Mouse (Mus musculus) intestine, postnatal 0 days (tissue): Measurements from ENCODE around the gene 4833423E24Rik. TPM values are rescaled to one million over a fixed set of nuclear protein-coding genes. Genes with fewer than 3 reads are reported as not detected.

Experiments
- ATAC-seq: fragments of 200-750 bp; cut with Nextera tagmentation; 2 replicates; pipeline ENCODE4 v1.8.0; 2017; ENCODE audit warnings: mild to moderate bottlenecking, moderate TSS enrichment, moderate library complexity
- H3K27ac ChIP-seq: fragments of 300-500 bp; sonication (generic); 2 replicates; pipeline ENCODE4 v1.5.1; 2014; ENCODE audit warnings: mild to moderate bottlenecking, low read depth, low read length, moderate library complexity
- H3K27me3 ChIP-seq: fragments of 300-500 bp; sonication (generic); replicated peaks from 2 replicates; pipeline ENCODE4 v1.6.1; 2014; ENCODE audit warnings: low read length, mixed read lengths; ENCODE audit not compliant: control insufficient read depth, insufficient read depth
- H3K36me3 ChIP-seq: fragments of 300-500 bp; sonication (generic); 2 replicates; pipeline ENCODE4 v1.6.1; 2014; ENCODE audit warnings: mild to moderate bottlenecking, moderate library complexity; ENCODE audit not compliant: control insufficient read depth, insufficient read depth
- H3K4me1 ChIP-seq: fragments of 300-500 bp; sonication (generic); replicated peaks from 2 replicates; pipeline ENCODE4 v1.6.1; 2014; ENCODE audit warnings: antibody characterized with exemption, low read length, mixed read lengths; ENCODE audit not compliant: control insufficient read depth, insufficient read depth
- H3K4me2 ChIP-seq: fragments of 300-500 bp; sonication (generic); replicated peaks from 2 replicates; pipeline ENCODE4 v1.6.1; 2014; ENCODE audit warnings: low read depth, mild to moderate bottlenecking, moderate library complexity
- H3K4me3 ChIP-seq: fragments of 300-500 bp; sonication (generic); 2 replicates; pipeline ENCODE4 v1.5.1; 2014; ENCODE audit warnings: low read depth, low read length
- H3K9ac ChIP-seq: fragments of 300-500 bp; sonication (generic); 2 replicates; pipeline ENCODE4 v1.6.1; 2014; ENCODE audit warnings: mild to moderate bottlenecking, low read depth, low read length
- H3K9me3 ChIP-seq: fragments of 300-500 bp; sonication (generic); 2 replicates; pipeline ENCODE4 v1.6.1; 2016; ENCODE audit warnings: mixed run types; ENCODE audit not compliant: control insufficient read depth
- CTCF ChIP-seq: sonication (generic); IDR thresholded peaks from 2 replicates; pipeline ENCODE4 v1.5.1; 2016; ENCODE audit warnings: low read depth, mild to moderate bottlenecking, control low read depth, antibody characterized with exemption, moderate library complexity
- WGBS: fragments of 180-500 bp; shearing (Covaris S2); extraction: QIAGEN DNeasy Blood & Tissue Kit; methylation state at CpG from one replicate; pipeline ENCODE4 v1.1.7; 2014; 5-methylcytosine and 5-hydroxymethylcytosine counted together
- polyA plus RNA-seq: library from polyadenylated mRNA; unstranded; fragments of >200 nt; fragmentation: Nextera tagmentation; extraction: Ambion mirVana; gene quantifications from 2 replicates; pipeline ENCODE4 v1.2.1, GENCODE M21; 2015

4833423E24Rik gene
- 0.05 and 0.21 TPM in 2 replicates for polyA plus RNA-seq

- no peak for ATAC-seq
Observed at GRCm38 (mm10) chr2:85518879-85519278, at the start of gene 4833423E24Rik. Gene 4833423E24Rik, minus strand, starts transcription at chr2:85519024.

GRCm38 (mm10) chr2:85561187-85561586 lies 42.4 kb upstream of the 4833423E24Rik start:
- Histone ChIP-seq H3K4me1 (no peaks in the 10 kb centered on the region), H3K27ac (no peak overlapping the region), H3K4me2 (no peak overlapping the region), H3K4me3 (no peak overlapping the region), H3K9me3 (no peaks in the 10 kb centered on the region), H3K9ac (no peak overlapping the region), H3K36me3 (no peaks in the 10 kb centered on the region), H3K27me3 (no peaks in the 10 kb centered on the region)
- TF ChIP-seq CTCF, result peak; percentile 88
- no peak for ATAC-seq
- WGBS, result 21% methylated on average over 4 of the region's 4 CpGs

More at GRCm38 (mm10) chr2:85518879-85519278, at the start of gene 4833423E24Rik:
- no peak for TF ChIP-seq CTCF
- Histone ChIP-seq H3K27ac (no peak within 1 kb of the TSS), H3K4me1 (no peaks in the 10 kb centered on the region), H3K4me2 (no peak within 1 kb of the TSS), H3K9me3 (no peaks in the 10 kb centered on the region), H3K4me3 (no peak within 1 kb of the TSS), H3K9ac (no peak within 1 kb of the TSS), H3K36me3 (no peaks in the 10 kb centered on the region), H3K27me3 (no peaks in the 10 kb centered on the region)
- WGBS, result 42% methylated on average over 4 of the region's 4 CpGs

- Histone ChIP-seq H3K9me3 (no peaks in the 10 kb centered on the region), H3K9ac (no peak overlapping the region), H3K27me3 (no peaks in the 10 kb centered on the region), H3K4me2 (no peak overlapping the region), H3K36me3 (no peaks in the 10 kb centered on the region), H3K27ac (no peak overlapping the region), H3K4me3 (no peak overlapping the region), H3K4me1 (no peaks in the 10 kb centered on the region)
- 19% methylated on average over 4 of the region's 4 CpGs for WGBS
- ATAC-seq, result no peak
- no peak for TF ChIP-seq CTCF
Observed at GRCm38 (mm10) chr2:85560226-85560625, 41.4 kb upstream of the 4833423E24Rik start.

- H3K4me3 ChIP-seq, result no peak overlapping the region
- H3K9me3 ChIP-seq, result no peaks in the 10 kb centered on the region
- H3K9ac ChIP-seq, result no peak overlapping the region
- no peaks in the 10 kb centered on the region for H3K4me1 ChIP-seq
- no peak for TF ChIP-seq CTCF
- no peaks in the 10 kb centered on the region for H3K36me3 ChIP-seq
- no peak for ATAC-seq
- H3K4me2 ChIP-seq, result no peak overlapping the region
- H3K27me3 ChIP-seq, result no peaks in the 10 kb centered on the region
- H3K27ac ChIP-seq, result no peak overlapping the region
- 48% methylated on average over 1 of the region's 1 CpGs for WGBS
Observed at GRCm38 (mm10) chr2:85554806-85555205, 36.0 kb upstream of the 4833423E24Rik start.

- Histone ChIP-seq H3K4me1 (no peaks in the 10 kb centered on the region), H3K4me2 (no peak overlapping the region), H3K4me3 (no peak overlapping the region), H3K9ac (no peak overlapping the region), H3K27me3 (no peaks in the 10 kb centered on the region), H3K36me3 (no peaks in the 10 kb centered on the region), H3K27ac (no peak overlapping the region), H3K9me3 (no peaks in the 10 kb centered on the region)
- ATAC-seq, result no peak
- TF ChIP-seq CTCF, result no peak
- 49% methylated on average over 1 of the region's 1 CpGs for WGBS
Observed at GRCm38 (mm10) chr2:85533934-85534333, 15.1 kb upstream of the 4833423E24Rik start.

- ATAC-seq, result no peak
Observed at GRCm38 (mm10) chr2:85532082-85532778, 13.4 kb upstream of the 4833423E24Rik start.

More at GRCm38 (mm10) chr2:85532082-85532778, 13.4 kb upstream of the 4833423E24Rik start:
- Histone ChIP-seq H3K27ac (no peak overlapping the region), H3K4me3 (no peak overlapping the region), H3K4me2 (no peak overlapping the region), H3K9me3 (no peaks in the 10 kb centered on the region), H3K27me3 (no peaks in the 10 kb centered on the region), H3K36me3 (no peaks in the 10 kb centered on the region), H3K9ac (no peak overlapping the region), H3K4me1 (no peaks in the 10 kb centered on the region)
- WGBS, result 49% methylated on average over 2 of the region's 2 CpGs
- no peak for TF ChIP-seq CTCF
